Mouse (Mus musculus): ENCODE measurements around the gene Pgam2. TPM values are rescaled to one million over a fixed set of nuclear protein-coding genes. Genes with fewer than 3 reads are reported as not detected.

The Pgam2 gene
- total and polyA plus RNA-seq, 3 experiments, result 0.58 to 1.8 TPM; not detected in 1

GRCm38 (mm10) chr11:5789754-5790333, 13.7 kb downstream of the Pgam2 start:
- peaks cover 0 to 18% of the 10 kb centered on the region in 2 experiments; a peak in 2 of 4 replicates for H3K4me1 ChIP-seq (ENCODE audit: control insufficient read depth in 1 of 2, insufficient read depth in 2 of 2, low read length in 2 of 2)
- peaks cover 21% of the 10 kb centered on the region for H3K79me2 ChIP-seq (ENCODE audit: control insufficient read depth, insufficient read depth, low read length, poor library complexity)
- peak overlapping the region; percentile 38 to 93 for H3K4me3 ChIP-seq (ENCODE audit: control insufficient read depth in 1 of 2, insufficient read depth in 1 of 2, low read depth in 2 of 2, low read length in 2 of 2)
- TF ChIP-seq NELFE (IDR thresholded peaks at IDR 0.05; ENCODE audit: low read depth, low read length), result peak; percentile 9; the same call in 1 of the 2 replicates
- TF ChIP-seq TBP (IDR thresholded peaks at IDR 0.05; ENCODE audit: low read depth, low read length), result no peak
- H3K27me3 ChIP-seq (ENCODE audit: control insufficient read depth in 1 of 2, insufficient read depth in 2 of 2, low read length in 2 of 2), result no peaks in the 10 kb centered on the region
- peak overlapping the region; percentile 25 for H3K27ac ChIP-seq (ENCODE audit: control insufficient read depth, low read depth, low read length)
- peaks cover 2 to 19% of the 10 kb centered on the region in 2 experiments for H3K36me3 ChIP-seq (ENCODE audit: control insufficient read depth in 1 of 2, insufficient read depth in 2 of 2, low read length in 2 of 2)
- no peaks in the 10 kb centered on the region for H3K9me3 ChIP-seq (replicated peaks; ENCODE audit: insufficient read depth, low read length)
- no peak for DNase-seq (ENCODE audit: low read depth, low spot score)
- H3K9ac ChIP-seq (ENCODE audit: control insufficient read depth, low read depth, low read length, poor library complexity, severe bottlenecking), result peak overlapping the region; percentile 40

GRCm38 (mm10) chr11:5789071-5789753, 14.3 kb downstream of the Pgam2 start:
- H3K27ac ChIP-seq (ENCODE audit: control insufficient read depth, low read depth, low read length), result peak overlapping the region; percentile 86
- H3K4me1 ChIP-seq (ENCODE audit: control insufficient read depth in 1 of 2, insufficient read depth in 2 of 2, low read length in 2 of 2), result peaks cover 0 to 18% of the 10 kb centered on the region in 2 experiments; a peak in 2 of 4 replicates
- H3K27me3 ChIP-seq (ENCODE audit: control insufficient read depth in 1 of 2, insufficient read depth in 2 of 2, low read length in 2 of 2), result no peaks in the 10 kb centered on the region
- H3K79me2 ChIP-seq (ENCODE audit: control insufficient read depth, insufficient read depth, low read length, poor library complexity), result peaks cover 21% of the 10 kb centered on the region
- H3K36me3 ChIP-seq (ENCODE audit: control insufficient read depth in 1 of 2, insufficient read depth in 2 of 2, low read length in 2 of 2), result peaks cover 0 to 19% of the 10 kb centered on the region in 2 experiments; a peak in 2 of 4 replicates
- peak; percentile 92 for DNase-seq (ENCODE audit: low read depth, low spot score)
- TF ChIP-seq SIN3A (IDR thresholded peaks at IDR 0.05; ENCODE audit: low read length) (peak; percentile 94), SMC3 (IDR thresholded peaks at IDR 0.05; ENCODE audit: low read depth, low read length) (peak; percentile 58), POLR2A (IDR thresholded peaks at IDR 0.05; ENCODE audit: control insufficient read depth in 1 of 2, insufficient read depth in 1 of 2, low read depth in 1 of 2, low read length in 2 of 2, poor library complexity in 1 of 2) (peak in 1 of 2 experiments; percentile 36; a peak in 1 of 4 replicates), GATA1 (IDR thresholded peaks at IDR 0.05; ENCODE audit: low read depth, low read length) (peak; percentile 80), MAFK (IDR thresholded peaks at IDR 0.05; ENCODE audit: borderline replicate concordance, low read depth, low read length) (no peak), ELF1 (IDR thresholded peaks at IDR 0.05; ENCODE audit: low read depth, low read length) (peak; percentile 60; the same call in 1 of the 2 replicates), RAD21 (IDR thresholded peaks at IDR 0.05; ENCODE audit: low read depth, low read length) (peak; percentile 31), POLR2AphosphoS2 (IDR thresholded peaks at IDR 0.05; ENCODE audit: low read length) (peak; percentile 30; the same call in 1 of the 2 replicates), MXI1 (IDR thresholded peaks at IDR 0.05; ENCODE audit: low read depth, low read length) (peak; percentile 78), POLR2AphosphoS5 (IDR thresholded peaks at IDR 0.05; ENCODE audit: borderline replicate concordance, low read depth, low read length) (no peak), E2F4 (IDR thresholded peaks at IDR 0.05; ENCODE audit: borderline replicate concordance, low read depth, low read length) (no peak), NELFE (IDR thresholded peaks at IDR 0.05; ENCODE audit: low read depth, low read length) (no peak), JUND (IDR thresholded peaks at IDR 0.05; ENCODE audit: low read depth, low read length) (no peak), CTCF (IDR thresholded peaks at IDR 0.05 in 2 of 3, conservative IDR thresholded peaks at IDR 0.05 in 1 of 3; ENCODE audit: control insufficient read depth in 1 of 3, insufficient read depth in 1 of 3, low read depth in 2 of 3, low read length in 3 of 3, poor library complexity in 1 of 3, severe bottlenecking in 1 of 3) (peak; percentile 72 to 85 (median 84)), NRF1 (IDR thresholded peaks at IDR 0.05; ENCODE audit: insufficient read depth, low read depth, low read length, poor library complexity, severe bottlenecking) (no peak), USF2 (IDR thresholded peaks at IDR 0.05; ENCODE audit: borderline replicate concordance in 1 of 2, insufficient read depth in 1 of 2, low read depth in 1 of 2, low read length in 2 of 2) (no peak), USF1 (IDR thresholded peaks at IDR 0.05; ENCODE audit: low read depth, low read length) (no peak), TBP (IDR thresholded peaks at IDR 0.05; ENCODE audit: low read depth, low read length) (0 out of 2 replicates have a peak, but pooled peaks have one; percentile 44), MYC (IDR thresholded peaks at IDR 0.05; ENCODE audit: low read depth, low read length) (0 out of 2 replicates have a peak, but pooled peaks have one; percentile 51), HCFC1 (IDR thresholded peaks at IDR 0.05; ENCODE audit: low read depth, low read length) (peak; percentile 73), TCF12 (IDR thresholded peaks at IDR 0.05; ENCODE audit: low read depth, low read length) (no peak), KAT2A (conservative IDR thresholded peaks at IDR 0.05; ENCODE audit: low read depth, low read length) (no peak), RCOR1 (IDR thresholded peaks at IDR 0.05; ENCODE audit: low read depth, low read length) (no peak), ZKSCAN1 (IDR thresholded peaks at IDR 0.05; ENCODE audit: low read depth, low read length) (no peak), UBTF (IDR thresholded peaks at IDR 0.05; ENCODE audit: borderline replicate concordance, insufficient read depth, low read depth, low read length) (no peak)
- H3K4me3 ChIP-seq (ENCODE audit: control insufficient read depth in 1 of 2, insufficient read depth in 1 of 2, low read depth in 2 of 2, low read length in 2 of 2), result peak overlapping the region; percentile 38 to 93
- peak overlapping the region; percentile 91 for H3K9ac ChIP-seq (ENCODE audit: control insufficient read depth, low read depth, low read length, poor library complexity, severe bottlenecking)
- no peaks in the 10 kb centered on the region for H3K9me3 ChIP-seq (replicated peaks; ENCODE audit: insufficient read depth, low read length)
